Mouse (Mus musculus): ENCODE data around the gene St5.

GRCm38 (mm10) chr7:109523304-109523703 lies 180.1 kb downstream of the St5 start:
- TF ChIP-seq CTCF (IDR thresholded peaks at IDR 0.05; ENCODE audit: low read depth, low read length) (no peak), POLR2A (IDR thresholded peaks at IDR 0.05; ENCODE audit: borderline replicate concordance, low read depth, low read length) (no peak)

Data from bone marrow macrophage, adult 2 months (primary cell).